Mouse (Mus musculus): ENCODE measurements around the gene Sap25.

Sap25 gene

DNA sequence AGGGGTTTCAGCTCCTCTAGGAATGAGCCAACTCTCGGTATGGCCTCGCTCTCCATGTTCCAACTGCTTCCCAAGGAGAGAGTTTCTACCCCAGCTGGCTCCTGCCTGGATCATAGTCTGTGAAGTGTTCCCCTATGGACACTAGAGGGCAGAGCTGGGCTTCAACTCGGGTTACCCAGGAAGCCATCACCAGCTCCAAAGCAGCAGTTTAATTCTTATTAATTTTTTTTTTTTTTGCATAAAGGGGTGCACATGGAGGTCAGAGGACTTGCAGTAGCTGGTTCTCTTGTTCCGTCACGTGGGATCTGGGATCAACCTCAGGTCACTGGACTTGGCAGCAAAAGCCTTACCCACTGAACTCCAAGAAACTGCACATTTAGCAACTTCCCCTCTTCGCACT is 15.8 kb downstream of the Sap25 start:
- peak; percentile 30 to 43 for DNase-seq (ENCODE audit: low read depth in 2 of 2, low spot score in 2 of 2)

DNA sequence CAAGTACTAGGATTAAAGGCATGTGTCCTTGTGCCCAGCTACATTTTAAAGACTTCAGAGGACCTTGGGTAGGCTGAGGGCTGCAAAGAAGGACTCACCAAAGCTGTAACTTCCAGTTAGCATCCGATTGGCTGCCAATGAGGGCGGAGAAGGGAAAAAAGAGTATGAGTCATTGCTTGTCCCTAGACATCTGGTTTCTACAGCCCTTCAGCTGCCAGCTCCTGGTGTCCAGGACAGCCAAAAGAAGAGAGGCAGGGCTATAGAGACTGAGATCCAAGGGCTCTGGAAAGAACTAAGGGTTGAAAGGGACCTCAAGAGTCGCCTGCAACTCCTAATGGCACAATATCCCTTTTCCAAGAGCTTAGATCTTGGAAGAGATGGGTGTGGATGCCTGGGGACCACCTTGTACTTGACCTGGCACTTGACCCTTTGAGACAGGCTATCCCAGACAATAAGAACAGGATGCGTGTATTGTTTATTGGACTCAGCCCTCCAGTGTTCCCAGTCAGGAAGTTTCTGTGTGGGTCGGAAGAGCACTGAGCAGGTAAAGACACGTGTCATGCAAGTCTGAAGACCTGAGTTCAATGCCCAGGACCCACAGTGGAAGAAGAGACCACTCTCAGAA is 19.0 kb downstream of the Sap25 start:
- no peak for DNase-seq (ENCODE audit: low read depth in 2 of 2, low spot score in 2 of 2)

DNA sequence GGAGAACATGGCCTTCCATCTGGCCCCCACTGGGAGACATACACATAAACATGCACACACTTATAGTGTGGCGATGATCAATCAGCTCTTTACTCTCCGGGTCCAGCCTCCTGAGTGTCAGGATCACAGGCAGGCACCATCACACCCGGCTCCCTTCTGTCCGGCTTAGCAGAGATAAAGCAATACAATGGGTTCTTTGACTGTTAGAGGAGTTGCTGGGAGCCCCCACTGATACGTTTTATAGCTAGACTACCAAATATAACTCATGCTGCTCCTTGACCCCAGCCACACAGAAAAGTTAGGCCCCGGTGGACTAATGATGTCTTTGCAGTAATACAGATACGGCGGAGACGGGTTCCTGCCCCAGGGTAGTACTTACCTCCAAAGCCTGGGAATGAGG is 21.9 kb downstream of the Sap25 start:
- no peak for DNase-seq (ENCODE audit: low read depth in 2 of 2, low spot score in 2 of 2)

DNA sequence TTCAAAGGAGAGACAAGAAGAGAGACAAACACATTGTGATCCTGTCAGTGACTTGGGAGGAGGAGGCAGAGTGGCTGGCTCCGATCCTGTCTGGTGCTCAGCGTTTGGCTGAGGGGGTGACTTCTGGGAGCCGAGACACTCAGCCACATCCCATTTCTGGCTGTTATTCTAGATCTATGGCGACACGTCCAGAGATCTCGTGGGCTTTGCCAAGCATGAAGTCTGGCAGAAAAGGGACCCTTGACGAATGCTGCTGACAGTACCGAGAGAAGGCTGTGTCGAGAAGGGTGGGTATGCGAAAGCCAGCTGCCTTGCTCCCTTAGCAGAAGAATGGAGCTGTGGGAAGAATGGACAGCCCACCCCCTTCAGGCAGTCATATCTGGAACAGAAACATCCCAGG is 27.8 kb downstream of the Sap25 start:
- DNase-seq (ENCODE audit: low read depth in 2 of 2, low spot score in 2 of 2) = no peak

DNA sequence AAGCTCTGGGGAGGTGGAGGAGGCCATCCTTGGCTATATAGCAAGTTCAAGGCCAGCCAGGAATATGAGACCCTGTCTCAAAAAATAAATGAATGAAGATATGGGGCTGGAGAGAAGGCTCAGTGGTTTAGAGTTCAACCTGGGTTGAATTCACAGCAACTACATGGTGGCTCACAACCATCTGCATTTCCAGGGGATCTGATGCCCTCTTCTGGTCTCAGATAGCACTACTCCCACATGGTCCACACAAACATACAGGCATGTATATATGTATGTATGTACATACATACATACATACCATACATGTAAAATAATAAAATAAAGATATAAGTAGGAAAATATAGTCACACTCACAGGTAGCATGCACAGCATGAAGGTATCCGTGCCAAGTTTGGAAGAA is 29.1 kb downstream of the Sap25 start:
- no peak for DNase-seq (ENCODE audit: low read depth in 2 of 2, low spot score in 2 of 2)

DNA sequence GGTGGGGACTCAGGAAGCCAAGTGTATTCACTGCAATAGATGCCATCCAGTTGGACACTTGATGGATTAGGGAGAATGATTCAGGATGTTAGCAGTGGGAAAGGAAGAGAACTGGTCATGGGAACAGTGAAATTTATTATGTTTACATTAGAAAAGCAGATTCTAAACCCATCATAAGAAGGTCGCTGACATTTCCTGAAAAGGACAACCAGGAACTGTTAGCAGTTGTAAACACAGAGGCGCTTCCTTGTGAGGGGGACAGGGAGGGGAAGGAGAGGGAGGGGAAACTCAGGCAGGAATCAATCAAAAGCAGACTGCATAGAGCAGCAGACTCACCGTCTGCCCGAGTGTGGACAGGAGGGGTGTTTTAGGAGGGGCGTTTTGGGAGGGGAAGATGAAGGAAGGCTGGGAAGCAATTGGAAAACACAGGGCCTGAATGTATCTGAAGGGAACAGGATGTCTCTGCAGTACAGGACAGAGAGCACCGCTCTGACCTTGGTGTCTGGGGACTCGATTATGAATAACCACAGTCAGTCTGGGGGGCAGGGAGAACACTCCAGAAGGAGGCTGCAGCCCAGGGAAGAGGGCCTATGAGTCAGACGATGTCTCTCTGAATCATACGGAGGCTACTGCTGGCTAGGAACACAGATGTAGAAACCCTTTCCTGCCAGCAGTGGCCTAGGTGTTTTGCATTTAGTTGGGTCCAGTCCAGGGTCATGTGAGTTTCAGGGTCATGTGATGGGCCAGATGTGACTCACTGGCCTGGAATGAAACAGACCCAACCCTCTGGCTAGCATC is 30.5 kb downstream of the Sap25 start:
- DNase-seq (ENCODE audit: low read depth in 2 of 2, low spot score in 2 of 2) = no peak

DNA sequence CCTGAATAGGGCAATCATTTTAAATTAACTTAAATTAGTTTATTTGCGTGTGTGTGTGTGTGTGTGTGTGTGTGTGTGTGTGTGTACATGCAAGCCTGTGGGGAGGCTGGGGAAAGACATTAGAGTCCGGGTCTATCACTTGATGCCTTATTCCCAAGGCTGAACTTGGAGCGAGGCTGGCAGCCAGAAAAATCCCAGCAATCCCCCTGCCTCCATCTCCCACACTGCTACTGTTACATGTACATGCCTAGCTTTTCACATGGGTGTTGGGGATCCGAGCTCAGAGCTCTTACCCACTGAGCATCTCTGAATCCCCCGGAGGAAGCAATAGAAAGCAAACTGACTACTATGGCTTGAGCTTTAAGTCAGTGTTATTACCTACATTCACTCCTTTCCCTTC is 31.2 kb downstream of the Sap25 start:
- no peak for DNase-seq (ENCODE audit: low read depth in 2 of 2, low spot score in 2 of 2)

DNA sequence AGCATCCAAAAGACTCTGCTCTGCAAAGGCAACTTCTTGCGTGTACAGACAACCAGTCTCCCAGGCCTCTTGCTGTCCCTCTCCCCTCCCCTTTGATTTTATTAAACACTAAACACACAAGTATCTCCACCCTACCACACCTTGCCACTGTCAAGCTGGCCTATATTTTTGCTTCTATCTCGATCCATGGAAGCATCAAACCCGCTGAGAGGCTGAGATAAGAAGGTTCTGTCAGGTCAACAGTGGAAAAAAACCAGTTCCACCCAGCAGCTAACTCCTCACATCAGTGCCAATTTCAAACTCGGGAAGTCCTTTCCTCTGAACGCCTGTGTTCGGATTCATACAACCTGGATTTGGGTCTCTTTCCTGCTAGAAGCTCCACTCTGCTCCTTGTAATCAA is 31.9 kb downstream of the Sap25 start:
- DNase-seq (ENCODE audit: low read depth in 2 of 2, low spot score in 2 of 2) = no peak

DNA sequence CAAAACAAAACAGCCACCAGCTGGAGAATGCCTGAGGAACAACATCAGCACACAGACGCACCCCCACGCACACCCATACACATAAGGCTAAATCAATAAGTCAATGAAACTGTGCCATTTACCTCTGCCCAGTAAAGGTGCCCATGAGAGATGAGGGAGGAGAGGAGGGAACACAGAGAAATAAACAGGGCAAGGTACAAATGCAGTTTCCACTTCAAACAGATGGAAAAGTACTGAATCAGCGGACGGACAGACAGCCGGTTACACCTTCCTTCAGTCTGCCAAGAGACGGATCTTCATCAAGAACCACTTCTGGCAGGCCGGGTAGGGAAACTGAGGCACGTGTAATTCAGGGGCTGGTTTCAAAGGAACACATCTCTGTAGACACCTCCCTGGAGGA is 33.7 kb downstream of the Sap25 start:
- no peak for DNase-seq (ENCODE audit: low read depth in 2 of 2, low spot score in 2 of 2)

DNA sequence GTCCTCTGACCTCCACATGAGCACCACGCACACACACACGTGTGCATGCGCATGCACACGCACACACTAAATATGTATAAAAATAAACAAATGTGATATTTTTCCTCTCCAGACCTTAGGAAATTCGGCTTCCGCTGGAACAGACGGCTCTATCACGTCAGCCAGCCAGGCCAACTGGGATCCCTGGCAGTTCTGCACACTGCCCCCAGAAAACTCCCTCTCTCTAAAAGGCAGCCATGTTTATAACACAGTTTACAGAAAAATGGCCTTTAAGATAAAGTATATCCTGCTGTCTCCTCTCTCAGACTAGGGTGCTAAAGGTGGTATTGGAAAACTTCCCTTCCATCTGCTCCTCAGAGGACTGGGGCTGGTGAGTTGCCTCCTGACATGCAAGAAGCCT is 36.7 kb downstream of the Sap25 start:
- DNase-seq (ENCODE audit: low read depth in 2 of 2, low spot score in 2 of 2) = no peak

DNA sequence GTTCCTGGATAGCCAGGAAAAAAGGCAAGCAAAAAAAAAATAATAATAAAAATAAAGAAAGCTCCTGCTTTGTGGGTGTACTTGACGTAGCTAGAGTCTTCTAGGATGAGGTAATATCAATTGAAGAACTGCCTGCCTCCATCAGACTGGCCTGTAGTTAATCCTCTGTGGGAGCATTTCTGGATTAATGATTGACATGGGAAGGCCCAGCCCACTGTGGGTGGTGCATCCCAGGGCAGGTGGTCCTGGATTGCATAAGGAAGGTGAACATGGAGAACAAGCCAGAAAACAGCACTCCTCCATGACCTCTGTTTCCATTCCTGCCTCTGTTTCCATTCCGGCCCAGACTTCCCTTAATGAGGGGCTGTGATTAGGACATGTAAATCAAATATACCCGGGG is 37.6 kb downstream of the Sap25 start:
- DNase-seq (ENCODE audit: low read depth in 2 of 2, low spot score in 2 of 2) = no peak

DNA sequence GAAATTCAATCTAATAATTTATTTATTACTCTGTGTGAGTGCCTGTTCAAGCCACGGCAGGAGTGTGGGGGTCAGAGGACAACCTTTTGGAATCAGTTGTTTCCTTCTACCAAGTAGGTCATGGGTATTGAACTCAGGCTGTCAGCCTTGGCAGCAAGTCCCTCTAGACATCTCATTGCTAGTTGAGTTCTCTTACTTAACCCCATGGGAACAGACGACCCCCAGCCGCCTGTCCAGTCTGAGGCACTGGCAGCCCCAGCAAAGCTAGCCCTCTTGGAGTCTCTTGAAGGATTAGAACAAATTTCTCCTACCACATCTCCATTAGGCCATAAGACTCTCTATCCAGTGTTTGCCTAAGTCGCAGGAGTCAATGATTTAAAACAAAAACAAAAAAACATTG is 38.6 kb downstream of the Sap25 start:
- no peak for DNase-seq (ENCODE audit: low read depth in 2 of 2, low spot score in 2 of 2)

DNA sequence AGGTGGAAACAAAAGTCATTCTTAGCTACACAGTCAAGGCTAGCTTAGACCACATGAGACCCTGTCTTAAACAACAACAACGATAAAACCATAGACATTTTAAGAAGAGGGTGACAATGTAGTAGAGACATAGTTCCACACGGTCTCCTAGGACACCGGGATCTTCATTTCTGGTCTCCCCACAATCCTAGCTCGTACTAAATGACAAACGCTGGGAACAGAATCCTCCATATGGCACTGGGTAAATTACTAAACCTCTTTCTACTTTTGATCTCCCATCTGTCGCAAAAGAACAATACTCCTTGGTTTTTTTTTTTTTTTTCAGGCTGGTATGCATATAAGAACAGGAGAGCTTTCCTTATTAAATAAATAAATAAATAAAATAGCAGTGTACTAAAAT is 41.4 kb downstream of the Sap25 start:
- no peak for DNase-seq (ENCODE audit: low read depth in 2 of 2, low spot score in 2 of 2)

DNA sequence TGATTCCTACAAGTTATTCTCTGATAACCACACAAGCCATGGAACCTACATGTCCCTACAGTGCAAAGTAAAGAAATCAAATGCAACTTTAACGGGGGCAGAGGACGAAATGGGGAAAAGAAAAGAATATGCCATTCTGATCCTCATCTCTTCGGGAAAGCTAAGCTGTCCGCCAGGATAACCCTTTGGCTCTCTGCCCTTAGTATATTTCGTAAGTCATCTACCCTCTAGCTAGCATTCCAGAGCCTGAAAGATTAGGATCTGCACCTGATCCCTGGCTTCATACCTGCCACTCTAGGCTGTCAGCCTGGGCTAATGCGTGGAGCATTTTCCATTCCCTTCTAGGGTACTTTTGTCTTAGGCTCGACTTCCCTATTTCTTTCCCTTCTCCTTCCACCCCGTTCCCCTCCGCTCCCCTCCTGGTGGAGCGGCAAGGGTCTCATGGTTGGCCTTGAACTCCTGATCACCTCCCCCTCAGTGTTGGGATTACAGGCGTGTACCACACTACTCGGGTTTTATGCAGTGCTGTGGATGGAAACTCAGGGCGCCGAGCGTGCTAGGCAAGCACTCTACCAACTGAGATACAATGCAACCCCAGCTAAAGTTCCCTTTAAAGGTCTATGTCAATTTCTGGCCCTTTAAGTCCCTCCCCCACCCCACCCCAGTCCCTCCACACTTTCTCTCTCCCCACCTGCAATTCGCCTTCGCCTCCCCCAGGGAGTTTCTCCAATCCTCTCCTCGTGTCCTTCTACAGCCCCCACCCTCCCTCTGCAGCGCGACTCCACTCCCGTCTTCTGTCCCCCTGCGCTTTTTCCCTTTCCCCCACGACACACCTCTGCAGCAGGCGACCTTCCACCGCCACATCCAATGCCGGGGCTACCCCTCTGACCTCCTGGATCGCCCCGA is 42.5 kb downstream of the Sap25 start:
- no peak for DNase-seq (ENCODE audit: low read depth in 2 of 2, low spot score in 2 of 2)

DNA sequence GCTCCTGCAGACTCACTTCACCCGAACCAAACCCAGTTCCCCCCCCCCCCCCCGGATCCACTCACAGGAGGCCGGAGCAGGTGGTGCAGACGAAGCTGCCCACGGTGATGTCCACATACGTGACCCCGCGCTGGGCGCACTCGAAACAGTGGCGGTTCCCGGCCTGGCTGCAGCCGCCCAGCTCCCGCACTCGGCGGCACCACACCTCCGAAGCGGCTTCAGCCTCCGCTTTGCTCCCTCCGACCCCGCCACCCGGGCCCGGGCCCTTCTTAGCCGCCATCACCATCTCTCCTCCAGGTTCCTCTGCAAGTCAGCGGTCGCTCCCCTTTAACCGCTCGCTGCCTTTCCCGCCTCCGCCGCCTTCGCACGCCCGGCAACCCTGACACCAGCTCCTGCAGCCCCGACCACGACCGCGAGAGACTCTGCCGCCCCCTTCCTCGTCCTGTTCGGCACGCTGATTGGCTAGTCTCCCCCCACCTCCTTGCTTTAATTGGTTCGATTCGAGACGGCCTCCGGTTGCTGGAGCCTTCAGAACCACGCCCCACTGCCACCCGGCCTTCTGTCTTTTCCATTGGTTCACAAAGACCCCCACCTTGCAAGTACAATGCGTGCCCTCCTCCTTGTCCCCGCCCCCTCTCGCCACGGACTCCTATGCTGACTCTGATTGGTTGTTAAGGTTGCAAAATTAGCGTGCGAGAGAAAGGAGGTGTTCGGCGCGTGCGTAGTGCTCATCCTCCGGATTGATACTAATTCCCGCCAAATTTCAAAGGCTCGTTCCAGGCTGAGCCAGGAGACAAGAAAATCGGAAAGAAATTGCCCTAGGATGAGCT is 43.4 kb downstream of the Sap25 start, which contains the start of gene Agfg2:
TSS of gene Agfg2 (minus strand) at position 433 of the 830 bp plus-strand sequence.
- peak; percentile 96 to 97 for DNase-seq (ENCODE audit: low read depth in 2 of 2, low spot score in 2 of 2)

DNA sequence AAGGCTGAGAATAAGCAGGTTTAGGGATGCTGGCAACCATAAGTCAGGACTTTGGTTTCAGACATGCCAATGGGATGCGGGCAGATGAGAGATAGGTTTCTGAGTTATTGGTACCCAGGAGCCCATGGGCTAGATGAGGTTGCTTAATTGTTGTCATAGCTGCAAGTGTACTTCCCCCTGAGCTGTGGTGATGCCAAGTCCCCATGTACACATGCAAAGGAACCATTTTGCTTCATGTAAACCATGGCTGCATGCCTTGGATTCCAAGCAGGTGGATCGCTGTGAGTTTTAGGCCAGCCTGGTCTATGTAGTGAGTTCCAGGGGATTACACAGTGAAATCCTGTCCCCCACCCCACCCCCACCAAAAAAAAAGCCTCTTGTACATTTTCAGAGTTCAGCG is 44.5 kb downstream of the Sap25 start:
- no peak for DNase-seq (ENCODE audit: low read depth in 2 of 2, low spot score in 2 of 2)

DNA sequence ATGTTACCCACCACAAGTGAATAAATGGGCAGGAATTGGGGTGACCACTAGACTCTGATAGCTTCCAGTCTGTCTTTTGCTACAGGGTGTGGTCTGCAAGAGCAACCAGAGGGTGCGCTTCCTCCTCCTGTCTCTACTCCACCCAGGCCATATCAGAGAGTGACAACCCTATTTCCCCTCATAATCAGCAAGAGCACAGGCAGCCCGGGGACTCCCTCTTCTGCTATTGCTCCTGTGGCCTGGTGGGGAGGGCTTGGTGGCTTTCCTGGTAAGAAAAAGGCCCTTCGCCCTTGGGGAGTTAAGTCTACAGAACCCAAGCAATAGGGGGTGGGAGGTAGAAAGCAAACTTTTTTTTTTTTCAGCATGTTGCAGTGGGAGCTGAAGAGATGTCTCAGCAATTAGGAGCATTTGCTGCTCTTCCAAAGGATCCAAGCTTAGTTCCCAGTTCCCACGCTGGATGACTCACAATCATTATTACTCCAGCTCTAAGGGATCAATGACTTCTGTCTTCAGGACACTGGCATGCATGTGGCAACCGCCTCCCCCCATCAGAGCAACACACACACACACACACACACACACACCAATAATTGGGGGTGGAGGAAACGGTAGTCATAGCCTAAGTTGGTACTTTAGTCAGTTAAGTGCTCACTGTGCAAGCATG is 45.1 kb downstream of the Sap25 start:
- DNase-seq (ENCODE audit: low read depth in 2 of 2, low spot score in 2 of 2) = peak; percentile 14 to 20

DNA sequence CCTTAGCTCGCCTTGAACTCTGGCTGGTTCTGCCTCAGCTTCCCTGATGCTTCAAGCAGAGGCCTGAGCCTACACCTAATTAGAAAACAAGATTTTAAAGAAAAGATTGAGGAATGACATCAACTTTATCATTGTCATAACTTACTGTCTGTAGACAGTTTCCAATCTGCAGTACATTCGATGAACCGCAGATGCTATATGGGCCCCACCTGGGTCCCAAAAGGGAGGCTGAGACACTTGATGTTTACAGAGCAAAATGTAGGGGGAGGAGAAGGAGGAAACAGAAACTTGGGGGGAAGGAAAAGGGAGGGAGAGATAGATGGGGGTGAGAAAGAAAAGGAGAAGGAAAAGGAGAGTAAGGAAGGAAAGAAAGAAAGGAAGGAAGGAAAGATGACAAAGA is 48.8 kb downstream of the Sap25 start:
- DNase-seq (ENCODE audit: low read depth in 2 of 2, low spot score in 2 of 2) = no peak

DNA sequence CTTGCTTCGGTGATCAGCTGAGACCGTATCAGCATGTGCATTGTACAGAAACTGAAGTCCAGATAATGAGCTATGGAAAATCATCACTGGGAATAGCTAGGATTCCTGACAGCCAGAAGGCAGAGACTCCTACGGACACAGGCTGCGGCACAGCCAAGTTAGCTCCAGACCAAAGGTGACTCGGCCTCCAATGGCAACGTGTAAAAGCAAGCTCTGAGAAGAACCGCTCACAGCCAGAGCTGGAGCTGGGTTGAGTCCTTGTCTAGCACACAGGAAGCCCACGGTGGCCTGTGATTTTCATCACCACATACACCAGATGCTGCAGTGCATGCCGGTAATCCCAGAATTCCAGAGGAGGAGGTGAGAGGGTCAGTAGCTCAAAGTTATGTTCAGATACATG is 49.4 kb downstream of the Sap25 start:
- DNase-seq (ENCODE audit: low read depth in 2 of 2, low spot score in 2 of 2) = no peak

DNA sequence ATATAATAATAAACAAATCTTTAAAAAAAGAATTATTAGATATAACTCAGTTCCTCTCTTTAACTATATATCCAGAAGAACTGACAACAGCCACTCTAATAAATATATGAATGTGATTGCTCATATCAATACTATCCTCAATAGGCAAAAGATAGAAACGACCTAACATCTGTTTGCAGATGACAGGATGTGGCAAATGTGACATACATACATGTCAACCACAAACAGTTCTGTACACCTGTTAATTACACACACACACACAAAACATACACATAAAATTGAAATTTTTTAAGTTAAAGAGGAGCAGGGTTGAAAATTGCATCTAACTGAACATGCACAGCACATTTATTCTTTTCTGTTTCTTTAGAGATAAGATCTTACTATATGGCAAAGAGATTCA is 50.7 kb downstream of the Sap25 start:
- no peak for DNase-seq (ENCODE audit: low read depth in 2 of 2, low spot score in 2 of 2)
